Mouse (Mus musculus) heart, embryonic 10.5 days (tissue): ENCODE results near the gene Cacng8. TPM values are rescaled to one million over a fixed set of nuclear protein-coding genes. Genes with fewer than 3 reads are reported as not detected.

Source experiments
- DNase-seq: peaks from one replicate; pipeline ENCODE4 v3.0.0-alpha.2; 2017; ENCODE audit warnings: low spot score
- H3K27ac ChIP-seq: fragments of 300-500 bp; sonication (generic); 2 replicates; pipeline ENCODE4 v1.5.1; 2016; ENCODE audit warnings: mild to moderate bottlenecking
- H3K27me3 ChIP-seq: fragments of 300-500 bp; sonication (generic); 2 replicates; pipeline ENCODE4 v1.6.1; 2016; ENCODE audit warnings: mild to moderate bottlenecking; ENCODE audit not compliant: poor library complexity, insufficient read depth, severe bottlenecking
- H3K36me3 ChIP-seq: fragments of 300-500 bp; sonication (generic); 2 replicates; pipeline ENCODE4 v1.6.1; 2016; ENCODE audit warnings: mild to moderate bottlenecking, moderate library complexity
- H3K4me1 ChIP-seq: fragments of 300-500 bp; sonication (generic); 2 replicates; pipeline ENCODE4 v1.6.1; 2016; ENCODE audit warnings: mild to moderate bottlenecking
- H3K4me3 ChIP-seq: fragments of 300-500 bp; sonication (generic); 2 replicates; pipeline ENCODE4 v1.5.1; 2016; ENCODE audit warnings: mild to moderate bottlenecking, moderate library complexity
- H3K9me3 ChIP-seq: fragments of 300-500 bp; sonication (generic); 2 replicates; pipeline ENCODE4 v1.6.1; 2016; ENCODE audit warnings: mild to moderate bottlenecking, moderate library complexity
- WGBS: fragments of 180-500 bp; shearing (Covaris S2); methylation state at CpG from one replicate; pipeline ENCODE4 v1.1.7; 2016; 5-methylcytosine and 5-hydroxymethylcytosine counted together
- polyA plus RNA-seq: library from polyadenylated mRNA; unstranded; fragments of >200 nt; fragmentation: Nextera tagmentation; extraction: Ambion mirVana; gene quantifications from 2 replicates; pipeline ENCODE4 v1.2.1, GENCODE M21; 2016

The Cacng8 gene
- 1.8 and 2.3 TPM in 2 replicates for polyA plus RNA-seq

DNA sequence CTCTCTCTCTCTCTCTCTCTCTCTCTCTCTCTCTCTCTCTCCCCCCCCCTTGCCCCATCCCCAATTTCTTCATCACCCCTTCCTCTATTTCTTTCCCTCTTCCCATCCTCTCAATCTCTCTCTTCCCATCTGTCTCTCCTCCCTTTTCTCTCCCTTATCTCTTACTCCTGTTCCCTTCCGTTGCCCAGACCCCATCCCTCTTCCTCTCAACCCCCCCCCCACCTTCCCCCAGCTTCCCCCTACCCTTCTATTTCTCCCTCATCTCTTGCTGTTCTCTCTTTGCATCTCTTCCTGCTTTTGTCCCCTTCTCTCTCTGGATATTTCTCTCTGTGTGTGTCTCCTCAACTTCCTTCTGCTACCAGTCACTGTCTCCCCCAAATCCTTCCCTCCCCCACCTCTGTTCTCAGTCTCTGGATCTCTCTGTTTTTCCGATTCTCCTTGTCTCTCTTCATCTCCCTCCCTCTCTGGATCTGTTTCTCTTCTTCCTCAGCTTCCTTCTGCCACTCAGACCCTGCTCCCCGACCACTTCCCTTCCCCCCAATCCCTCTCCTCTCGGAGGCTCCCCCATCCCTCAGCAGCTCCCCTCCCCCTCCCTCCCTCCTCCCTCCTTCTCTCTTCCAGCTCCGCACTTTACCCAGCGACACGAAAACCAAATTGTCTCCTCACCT, at the start of gene Cacng8:
TSS of gene Cacng8 (plus strand) at position 271 of the 668 bp plus-strand sequence.
- Histone ChIP-seq H3K27ac (peak within 1 kb of the TSS; percentile 42; the same call in 1 of the 2 replicates), H3K36me3 (no peaks in the 10 kb centered on the region), H3K4me3 (peak within 1 kb of the TSS; percentile 47), H3K27me3 (peaks cover 27% of the 10 kb centered on the region; the same call in 1 of the 2 replicates), H3K4me1 (0 out of 2 replicates have a peak, but pooled peaks cover 4% of the 10 kb centered on the region), H3K9me3 (no peaks in the 10 kb centered on the region)
- DNase-seq: no peak
- WGBS: under 1% methylated on average over 7 of the region's 7 CpGs

DNA sequence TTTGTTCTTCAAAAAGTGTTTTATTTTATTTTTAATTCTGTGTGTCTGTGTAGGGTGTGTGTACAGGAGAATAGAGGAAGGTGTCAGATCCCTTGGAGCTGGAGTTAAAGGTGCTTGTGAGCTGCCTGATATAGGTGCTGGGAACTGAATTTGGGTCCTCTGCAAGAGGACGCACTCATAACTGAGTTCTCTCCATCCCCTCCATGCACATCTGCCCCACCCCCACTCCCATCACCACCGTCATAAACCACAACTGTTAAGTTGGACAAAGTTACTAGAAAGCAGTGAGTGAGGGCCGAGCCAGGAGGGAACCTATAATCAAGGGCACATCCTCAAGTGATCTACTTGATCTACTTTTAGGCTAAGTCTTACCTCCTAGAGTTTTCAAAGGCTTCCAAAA, 46.6 kb upstream of the Cacng8 start:
- 83% methylated on average over 3 of the region's 3 CpGs for WGBS
- DNase-seq: no peak
- no peaks in the 10 kb centered on the region for H3K4me1 ChIP-seq
- no peak overlapping the region for H3K4me3 ChIP-seq
- H3K27me3 ChIP-seq: no peaks in the 10 kb centered on the region
- H3K9me3 ChIP-seq: no peaks in the 10 kb centered on the region
- H3K36me3 ChIP-seq: no peaks in the 10 kb centered on the region
- H3K27ac ChIP-seq: no peak overlapping the region

DNA sequence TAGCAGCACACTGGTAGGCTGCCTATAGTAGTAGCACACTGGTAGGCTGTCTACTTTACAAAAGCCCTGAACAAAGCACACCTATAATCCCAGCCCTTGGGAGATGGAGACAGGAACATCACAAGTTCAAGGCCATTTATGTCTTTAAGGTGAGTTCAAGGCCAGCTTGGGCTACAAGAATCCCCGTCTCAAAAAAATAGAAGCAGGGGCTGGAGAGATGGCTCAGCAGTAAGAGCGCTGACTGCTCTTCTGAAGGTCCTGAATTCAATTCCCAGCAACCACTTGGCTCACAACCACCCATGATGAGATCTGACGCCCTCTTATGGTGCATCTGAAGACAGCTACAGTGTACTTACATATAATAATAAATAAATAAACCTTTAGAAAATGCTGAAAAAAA, 45.2 kb upstream of the Cacng8 start:
- 83% methylated on average over 3 of the region's 3 CpGs for WGBS
- no peak overlapping the region for H3K4me3 ChIP-seq
- no peaks in the 10 kb centered on the region for H3K36me3 ChIP-seq
- H3K4me1 ChIP-seq: no peaks in the 10 kb centered on the region
- no peaks in the 10 kb centered on the region for H3K27me3 ChIP-seq
- no peak overlapping the region for H3K27ac ChIP-seq
- DNase-seq: no peak
- no peaks in the 10 kb centered on the region for H3K9me3 ChIP-seq

DNA sequence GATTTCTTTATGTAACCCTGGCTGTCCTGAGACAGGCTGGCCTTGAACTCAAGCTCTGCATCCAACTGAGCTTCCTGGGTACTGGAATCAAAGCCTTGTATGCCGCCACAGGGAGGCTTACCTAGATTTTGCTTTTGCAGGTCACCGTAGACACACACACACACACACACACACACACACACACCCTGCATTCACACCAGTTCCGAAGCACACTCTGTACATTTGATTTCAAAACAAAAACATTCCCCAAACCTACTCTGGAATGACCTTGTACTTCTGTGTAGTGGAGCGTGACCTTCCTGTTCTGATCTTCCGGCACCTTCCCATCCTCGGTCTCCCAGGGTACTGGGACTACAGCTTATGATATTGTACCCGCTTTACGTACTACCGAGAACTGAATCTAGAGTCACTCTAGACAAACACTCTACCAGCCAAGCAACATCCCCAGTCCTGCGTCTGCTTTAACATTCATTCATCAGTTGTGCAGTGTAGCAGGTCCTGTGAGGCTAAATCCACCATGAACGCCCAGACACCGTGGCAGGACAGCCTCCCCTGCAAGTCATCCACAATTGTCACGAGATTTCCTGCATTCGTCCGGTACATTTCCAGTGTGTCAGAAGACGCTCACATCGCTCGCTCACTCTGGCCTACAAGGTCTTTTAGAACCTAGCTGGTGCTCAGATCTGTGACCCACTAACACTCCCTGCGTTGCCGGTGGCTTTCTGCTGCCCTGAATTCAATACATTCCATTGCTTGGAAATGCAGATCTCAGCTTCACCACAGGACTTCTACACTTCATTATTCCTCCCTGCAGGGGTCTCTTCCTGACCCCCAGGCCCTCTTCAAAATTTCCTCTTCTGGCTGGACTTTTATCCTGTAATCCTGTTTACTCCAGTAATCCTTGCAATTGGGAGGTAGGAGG, 42.9 kb upstream of the Cacng8 start:
- Histone ChIP-seq H3K4me1 (no peaks in the 10 kb centered on the region), H3K4me3 (no peak overlapping the region), H3K27ac (no peak overlapping the region), H3K9me3 (no peaks in the 10 kb centered on the region), H3K27me3 (no peaks in the 10 kb centered on the region), H3K36me3 (no peaks in the 10 kb centered on the region)
- WGBS: 41% methylated on average over 20 of the region's 20 CpGs
- DNase-seq: no peak

DNA sequence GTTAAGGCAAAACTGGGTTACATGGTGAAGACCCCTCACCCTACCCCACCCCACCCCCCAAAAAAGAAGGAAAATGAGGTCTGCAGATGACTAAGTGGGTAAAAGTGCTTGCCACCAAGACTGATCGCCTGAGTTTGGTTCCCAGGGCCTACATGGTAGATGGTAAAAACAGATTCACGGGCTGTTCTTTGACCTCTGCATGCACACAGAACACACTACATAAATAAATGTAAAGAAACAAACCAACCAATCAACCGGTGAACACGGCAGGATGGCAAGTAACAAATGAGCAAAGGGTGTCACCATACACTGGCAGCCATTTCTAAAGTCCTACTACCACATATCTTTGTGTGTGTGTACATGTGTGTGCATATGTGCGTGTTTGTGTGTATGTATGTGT, 42.2 kb upstream of the Cacng8 start:
- H3K27me3 ChIP-seq: no peaks in the 10 kb centered on the region
- no peak for DNase-seq
- no peaks in the 10 kb centered on the region for H3K36me3 ChIP-seq
- no peak overlapping the region for H3K4me3 ChIP-seq
- no peaks in the 10 kb centered on the region for H3K9me3 ChIP-seq
- H3K27ac ChIP-seq: no peak overlapping the region
- H3K4me1 ChIP-seq: no peaks in the 10 kb centered on the region
- 59% methylated on average over 5 of the region's 5 CpGs for WGBS

DNA sequence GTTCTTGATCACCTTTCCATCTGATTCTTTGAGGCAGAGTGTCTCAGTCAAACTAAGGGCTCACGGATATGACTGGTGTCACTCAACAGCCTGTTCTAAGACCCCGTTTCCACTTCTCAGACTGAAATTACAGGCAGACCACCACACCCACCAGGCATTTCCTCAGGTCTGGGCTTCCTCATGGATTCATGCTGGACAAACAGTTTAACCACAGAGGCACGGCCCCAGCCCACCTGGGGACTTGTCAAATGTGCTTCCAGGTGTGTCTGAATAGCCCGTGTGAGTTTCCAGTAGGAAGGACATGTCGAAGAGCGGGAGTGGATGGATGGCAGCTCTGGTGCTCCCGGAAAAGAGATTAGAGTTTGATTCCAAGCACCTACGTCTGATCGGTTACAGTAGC, 40.7 kb upstream of the Cacng8 start:
- 79% methylated on average over 9 of the region's 9 CpGs for WGBS
- no peaks in the 10 kb centered on the region for H3K36me3 ChIP-seq
- DNase-seq: peak; percentile 57

DNA sequence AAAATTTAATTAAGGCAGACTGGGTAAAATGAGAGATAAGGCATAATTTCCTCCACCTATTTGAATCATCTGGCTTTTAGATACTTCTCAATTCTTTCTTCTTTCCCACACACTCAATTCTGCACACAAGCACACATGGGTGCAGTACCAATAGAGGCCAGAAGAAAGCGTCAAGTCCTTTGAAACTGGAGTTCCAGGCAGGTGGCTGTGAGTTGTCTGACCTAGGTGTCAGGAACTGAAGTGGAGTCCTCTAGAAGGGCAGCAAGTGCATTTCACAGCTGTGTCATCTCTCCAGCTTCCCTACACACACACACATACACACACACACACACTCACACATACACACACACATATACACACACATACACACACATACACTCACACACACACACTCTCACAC, 38.9 kb upstream of the Cacng8 start:
- Histone ChIP-seq H3K9me3 (no peaks in the 10 kb centered on the region), H3K27ac (no peak overlapping the region), H3K36me3 (no peaks in the 10 kb centered on the region), H3K4me1 (no peaks in the 10 kb centered on the region), H3K4me3 (no peak overlapping the region), H3K27me3 (no peaks in the 10 kb centered on the region)
- WGBS: 92% methylated on average over 1 of the region's 1 CpGs
- no peak for DNase-seq

More for the DNA sequence above, 40.7 kb upstream of the Cacng8 start:
- H3K9me3 ChIP-seq: no peaks in the 10 kb centered on the region
- H3K27ac ChIP-seq: no peak overlapping the region
- no peak overlapping the region for H3K4me3 ChIP-seq
- no peaks in the 10 kb centered on the region for H3K4me1 ChIP-seq
- H3K27me3 ChIP-seq: no peaks in the 10 kb centered on the region

DNA sequence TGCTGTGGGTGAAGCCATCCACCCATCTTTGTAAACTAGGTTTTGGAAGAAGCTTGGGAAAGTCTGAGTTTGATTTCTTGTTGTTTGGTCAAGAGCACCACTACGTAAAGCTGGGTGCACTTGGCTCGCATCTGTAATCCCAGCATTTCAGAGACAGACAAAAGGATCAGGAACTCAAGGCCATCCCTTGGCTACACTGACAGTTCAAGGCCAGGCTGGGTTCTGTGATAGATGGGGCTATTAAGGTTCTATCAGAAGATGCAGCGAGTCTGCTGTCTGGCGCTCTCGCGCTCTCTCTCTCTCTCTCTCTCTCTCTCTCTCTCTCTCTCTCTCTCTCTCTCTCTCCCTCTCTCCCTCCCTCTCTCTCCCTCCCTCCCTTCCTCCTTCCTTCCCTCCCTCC, 35.6 kb upstream of the Cacng8 start:
- 86% methylated on average over 6 of the region's 6 CpGs for WGBS
- DNase-seq: no peak
- no peaks in the 10 kb centered on the region for H3K27me3 ChIP-seq
- H3K27ac ChIP-seq: no peak overlapping the region
- H3K4me1 ChIP-seq: no peaks in the 10 kb centered on the region
- no peaks in the 10 kb centered on the region for H3K36me3 ChIP-seq
- H3K9me3 ChIP-seq: no peaks in the 10 kb centered on the region
- no peak overlapping the region for H3K4me3 ChIP-seq

DNA sequence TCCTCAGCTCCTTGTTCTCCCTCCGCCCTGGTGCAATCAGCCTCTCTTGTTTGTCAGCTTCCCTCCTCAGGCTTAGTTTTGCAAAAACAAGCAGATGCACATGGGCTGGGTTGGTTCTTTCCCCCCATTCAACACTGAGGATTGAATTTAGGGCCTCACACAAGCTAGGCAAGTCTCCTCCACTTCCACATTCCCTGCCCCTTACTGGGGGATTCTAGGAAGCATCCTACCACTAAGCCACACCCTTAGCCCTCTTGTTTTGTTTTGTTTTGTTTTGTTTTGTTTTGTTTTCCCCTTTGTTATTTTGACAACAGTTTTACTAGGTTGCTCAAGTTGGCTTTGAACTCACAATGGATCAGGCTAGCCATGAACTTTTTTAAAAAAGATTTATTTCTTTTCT, 29.8 kb upstream of the Cacng8 start:
- Histone ChIP-seq H3K36me3 (no peaks in the 10 kb centered on the region), H3K27ac (no peak overlapping the region), H3K4me1 (no peaks in the 10 kb centered on the region), H3K9me3 (no peaks in the 10 kb centered on the region), H3K27me3 (peaks cover 10% of the 10 kb centered on the region), H3K4me3 (no peak overlapping the region)
- WGBS: 75% methylated on average over 1 of the region's 1 CpGs
- DNase-seq: no peak

DNA sequence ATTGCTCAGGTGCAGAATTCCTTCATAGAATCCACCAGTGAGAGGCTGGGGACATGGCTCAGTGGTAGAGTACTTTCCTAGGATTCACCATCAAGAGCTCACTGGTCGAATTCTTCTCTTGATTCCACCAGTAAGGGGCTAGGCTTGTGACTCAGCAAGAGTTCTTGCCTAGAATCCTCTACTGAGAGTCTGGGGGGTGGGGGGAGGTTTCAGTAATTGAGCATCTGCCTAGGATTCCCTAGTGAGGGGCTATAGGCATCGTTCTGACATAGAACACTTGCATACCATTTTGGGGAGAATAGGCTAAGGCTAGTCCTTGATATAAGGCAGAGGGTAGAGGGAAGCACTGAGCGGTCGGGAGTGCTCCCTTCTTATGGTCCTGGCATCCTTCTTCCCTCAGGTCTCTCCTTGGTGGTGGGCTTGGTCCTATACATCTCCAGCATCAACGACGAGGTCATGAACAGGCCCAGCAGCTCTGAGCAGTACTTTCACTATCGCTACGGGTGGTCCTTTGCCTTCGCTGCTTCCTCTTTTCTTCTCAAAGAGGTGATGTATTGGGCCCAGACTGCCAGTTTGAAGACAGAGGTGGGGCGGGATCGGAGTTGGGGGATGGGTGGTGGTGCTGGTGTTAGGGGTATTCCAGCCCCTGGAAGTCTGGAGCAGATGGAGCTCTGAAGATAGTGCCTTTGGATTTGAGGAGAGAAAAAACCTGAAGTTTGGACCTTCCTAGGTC, 24.8 kb upstream of the Cacng8 start:
- no peak overlapping the region for H3K27ac ChIP-seq
- 25% methylated on average over 11 of the region's 11 CpGs for WGBS
- H3K4me3 ChIP-seq: no peak overlapping the region
- no peak for DNase-seq
- peaks cover 43% of the 10 kb centered on the region for H3K27me3 ChIP-seq
- no peaks in the 10 kb centered on the region for H3K9me3 ChIP-seq
- peaks cover 16% of the 10 kb centered on the region for H3K4me1 ChIP-seq
- H3K36me3 ChIP-seq: no peaks in the 10 kb centered on the region

DNA sequence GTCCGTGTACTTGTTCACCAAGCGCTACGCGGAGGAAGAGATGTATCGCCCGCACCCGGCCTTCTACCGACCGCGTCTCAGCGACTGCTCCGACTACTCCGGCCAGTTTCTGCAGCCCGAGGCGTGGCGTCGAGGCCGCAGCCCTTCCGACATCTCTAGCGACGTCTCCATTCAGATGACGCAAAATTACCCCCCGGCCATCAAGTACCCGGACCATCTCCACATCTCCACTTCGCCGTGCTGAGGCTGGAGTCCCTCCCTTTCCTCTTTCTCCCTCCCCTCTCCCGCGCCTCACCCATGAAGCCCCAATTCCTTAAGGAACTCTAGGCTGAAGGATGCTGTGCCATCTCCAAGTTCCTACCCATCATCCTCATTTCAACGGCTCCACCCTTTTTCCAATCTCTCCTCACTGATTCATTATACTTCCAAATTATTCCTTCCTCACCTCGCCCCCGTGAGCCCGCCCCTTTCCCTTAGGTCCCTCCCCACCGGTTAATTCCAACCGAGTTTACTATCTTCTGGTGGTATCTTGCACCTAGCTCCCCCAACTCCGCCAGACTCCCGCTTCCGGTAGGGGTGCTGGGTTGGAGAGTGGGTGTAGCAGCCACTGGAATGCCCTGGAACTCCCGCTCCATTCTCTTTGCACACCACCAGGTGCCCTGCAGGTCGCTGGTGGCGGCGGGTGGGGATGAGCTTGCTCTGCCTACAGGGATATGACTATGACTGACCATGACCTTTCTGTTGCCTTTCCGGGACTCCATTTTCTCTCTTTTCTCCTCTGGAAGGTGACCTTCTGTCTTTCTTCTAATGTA, 23.6 kb upstream of the Cacng8 start:
- peak overlapping the region; percentile 52 for H3K4me3 ChIP-seq
- no peak for DNase-seq
- H3K4me1 ChIP-seq: peaks cover 16% of the 10 kb centered on the region
- H3K36me3 ChIP-seq: no peaks in the 10 kb centered on the region
- H3K27me3 ChIP-seq: peaks cover 43% of the 10 kb centered on the region
- 2% methylated on average over 42 of the region's 42 CpGs for WGBS
- H3K27ac ChIP-seq: no peak overlapping the region
- no peaks in the 10 kb centered on the region for H3K9me3 ChIP-seq

DNA sequence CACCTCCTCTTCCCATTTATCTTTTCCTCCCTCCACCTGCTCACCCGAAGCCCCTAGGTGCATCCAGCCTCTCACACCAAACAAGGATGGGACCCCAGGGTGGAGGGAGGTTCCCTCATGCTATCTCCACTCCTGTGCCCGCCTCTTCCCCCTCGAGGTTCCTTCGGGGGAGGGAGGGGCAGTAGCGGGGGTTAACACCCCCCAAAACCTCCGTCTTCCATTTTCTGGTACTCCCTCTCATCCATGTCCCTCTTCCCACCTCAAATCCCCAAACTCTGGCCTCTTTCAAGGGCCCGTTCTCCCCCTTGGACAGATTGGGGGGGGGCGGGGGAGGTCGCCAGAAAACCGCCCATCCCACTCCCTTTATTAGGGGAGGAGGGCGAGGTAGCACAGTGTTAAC, 22.9 kb upstream of the Cacng8 start:
- peak overlapping the region; percentile 52 for H3K4me3 ChIP-seq
- no peaks in the 10 kb centered on the region for H3K36me3 ChIP-seq
- no peak for DNase-seq
- H3K27ac ChIP-seq: no peak overlapping the region
- 5% methylated on average over 11 of the region's 11 CpGs for WGBS
- peaks cover 16% of the 10 kb centered on the region for H3K4me1 ChIP-seq
- H3K9me3 ChIP-seq: no peaks in the 10 kb centered on the region
- peaks cover 43% of the 10 kb centered on the region for H3K27me3 ChIP-seq
